Mouse (Mus musculus) midbrain, embryonic 13.5 days (tissue): ENCODE results near the gene Colgalt2. TPM values are rescaled to one million over a fixed set of nuclear protein-coding genes. Genes with fewer than 3 reads are reported as not detected.
A peak's percentile ranks its signal among the peaks of the same experiment; 100 is the strongest.

Source experiments
- ATAC-seq: fragments of 200-750 bp; cut with Nextera tagmentation; 2 replicates; pipeline ENCODE4 v1.8.0; 2017; ENCODE audit warnings: mild to moderate bottlenecking, moderate TSS enrichment, moderate library complexity
- H3K27ac ChIP-seq: fragments of 300-500 bp; sonication (generic); 2 replicates; pipeline ENCODE4 v1.5.1; 2015; ENCODE audit warnings: inconsistent platforms, mild to moderate bottlenecking, moderate library complexity
- H3K27me3 ChIP-seq: fragments of 300-500 bp; sonication (generic); 2 replicates; pipeline ENCODE4 v1.6.1; 2015; ENCODE audit warnings: mild to moderate bottlenecking, inconsistent platforms
- H3K36me3 ChIP-seq: fragments of 300-500 bp; sonication (generic); 2 replicates; pipeline ENCODE4 v1.6.1; 2015; ENCODE audit warnings: mild to moderate bottlenecking, inconsistent platforms
- H3K4me1 ChIP-seq: fragments of 300-500 bp; sonication (generic); replicated peaks from 2 replicates; pipeline ENCODE4 v1.6.1; 2015; ENCODE audit warnings: inconsistent platforms
- H3K4me2 ChIP-seq: fragments of 300-500 bp; sonication (generic); replicated peaks from 2 replicates; pipeline ENCODE4 v1.6.1; 2015; ENCODE audit warnings: moderate library complexity, mild to moderate bottlenecking, inconsistent platforms
- H3K4me3 ChIP-seq: fragments of 300-500 bp; sonication (generic); replicated peaks from 2 replicates; pipeline ENCODE4 v1.5.1; 2015; ENCODE audit warnings: mild to moderate bottlenecking, inconsistent platforms
- H3K9ac ChIP-seq: fragments of 300-500 bp; sonication (generic); replicated peaks from 2 replicates; pipeline ENCODE4 v1.6.1; 2015; ENCODE audit warnings: mild to moderate bottlenecking, inconsistent platforms
- H3K9me3 ChIP-seq: fragments of 300-500 bp; sonication (generic); 2 replicates; pipeline ENCODE4 v1.6.1; 2016; ENCODE audit warnings: mild to moderate bottlenecking, inconsistent platforms
- WGBS: fragments of 180-500 bp; shearing (Covaris S2); methylation state at CpG from one replicate; pipeline ENCODE4 v1.1.7; 2015; 5-methylcytosine and 5-hydroxymethylcytosine counted together
- polyA plus RNA-seq: library from polyadenylated mRNA; unstranded; fragments of >200 nt; fragmentation: Nextera tagmentation; extraction: Ambion mirVana; gene quantifications from 2 replicates; pipeline ENCODE4 v1.2.1, GENCODE M21; 2015

Colgalt2 gene
- polyA plus RNA-seq, 1 experiment from 2014 or later: 2.2 TPM

DNA sequence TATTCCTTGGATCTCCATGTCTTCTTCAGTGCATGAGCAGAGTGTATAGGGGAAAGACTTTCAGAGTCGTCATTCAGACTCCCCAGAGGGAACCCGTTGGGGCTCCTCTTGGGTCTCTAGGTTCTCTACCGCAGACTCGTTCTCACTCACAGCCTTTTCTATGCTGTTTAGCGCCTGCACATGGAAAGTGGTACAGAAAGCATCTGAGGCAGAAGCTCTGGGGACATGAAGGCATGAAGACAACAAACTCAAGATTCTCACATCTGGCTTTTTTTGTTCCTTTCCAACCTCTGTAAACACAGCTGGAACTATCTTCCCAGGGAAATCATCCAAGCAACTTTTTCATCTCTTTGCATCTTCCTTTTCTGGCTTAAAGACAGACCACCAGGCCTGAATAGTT, 106.5 kb downstream of the Colgalt2 start:
- Histone ChIP-seq H3K36me3 (no peaks in the 10 kb centered on the region), H3K9ac (no peak overlapping the region), H3K4me1 (no peaks in the 10 kb centered on the region), H3K9me3 (no peaks in the 10 kb centered on the region), H3K4me2 (no peak overlapping the region), H3K27ac (no peak overlapping the region), H3K4me3 (no peak overlapping the region), H3K27me3 (no peaks in the 10 kb centered on the region)
- ATAC-seq: no peak
- 94% methylated on average over 5 of the region's 5 CpGs for whole genome bisulfite sequencing

- no peaks in the 10 kb centered on the region for H3K27me3 ChIP-seq
- H3K36me3 ChIP-seq: no peaks in the 10 kb centered on the region
- H3K27ac ChIP-seq: no peak overlapping the region
- no peaks in the 10 kb centered on the region for H3K9me3 ChIP-seq
- 93% methylated on average over 7 of the region's 7 CpGs for WGBS
- H3K4me1 ChIP-seq: no peaks in the 10 kb centered on the region
- H3K4me2 ChIP-seq: no peak overlapping the region
- no peak for ATAC-seq
- H3K9ac ChIP-seq: no peak overlapping the region
- H3K4me3 ChIP-seq: no peak overlapping the region
Observed at GRCm38 (mm10) chr1:152506726-152507125, 107.1 kb downstream of the Colgalt2 start.

DNA sequence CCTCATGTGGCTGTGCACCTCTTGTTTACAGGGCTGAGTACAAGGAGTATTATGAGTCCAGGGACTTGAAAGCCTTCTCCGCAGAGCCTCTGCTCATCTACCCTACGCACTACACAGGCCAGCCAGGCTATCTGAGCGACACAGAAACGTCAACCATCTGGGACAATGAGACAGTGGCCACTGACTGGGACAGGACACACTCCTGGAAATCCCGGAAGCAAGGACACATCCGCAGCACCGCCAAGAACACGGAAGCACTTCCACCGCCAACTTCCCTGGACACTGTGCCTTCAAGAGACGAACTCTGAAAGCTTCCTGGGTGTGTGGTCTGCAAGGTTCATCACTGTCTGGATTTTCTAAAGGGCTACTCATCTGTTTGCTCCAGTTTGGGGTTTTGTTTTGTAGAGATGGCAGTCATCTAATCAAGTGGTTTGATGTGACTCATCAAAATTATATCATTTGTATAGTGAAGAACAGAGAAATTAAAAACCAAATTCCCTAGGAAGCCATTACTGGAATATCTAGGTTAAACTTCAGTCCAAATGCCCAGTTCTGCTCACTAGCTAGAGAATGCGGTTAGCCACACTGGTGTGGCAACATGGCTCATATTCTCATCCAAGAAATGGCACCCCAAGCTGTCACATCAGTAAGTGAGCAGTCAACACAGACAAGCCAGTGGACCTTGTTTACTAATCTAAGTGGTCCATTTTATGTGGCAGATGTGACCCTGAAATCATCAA, 109.0 kb downstream of the Colgalt2 start:
- 90% methylated on average over 11 of the region's 11 CpGs for WGBS
- H3K9ac ChIP-seq: no peak overlapping the region
- no peaks in the 10 kb centered on the region for H3K9me3 ChIP-seq
- no peaks in the 10 kb centered on the region for H3K36me3 ChIP-seq
- no peaks in the 10 kb centered on the region for H3K27me3 ChIP-seq
- ATAC-seq: no peak
- H3K27ac ChIP-seq: no peak overlapping the region
- H3K4me1 ChIP-seq: no peaks in the 10 kb centered on the region
- no peak overlapping the region for H3K4me2 ChIP-seq
- H3K4me3 ChIP-seq: no peak overlapping the region

DNA sequence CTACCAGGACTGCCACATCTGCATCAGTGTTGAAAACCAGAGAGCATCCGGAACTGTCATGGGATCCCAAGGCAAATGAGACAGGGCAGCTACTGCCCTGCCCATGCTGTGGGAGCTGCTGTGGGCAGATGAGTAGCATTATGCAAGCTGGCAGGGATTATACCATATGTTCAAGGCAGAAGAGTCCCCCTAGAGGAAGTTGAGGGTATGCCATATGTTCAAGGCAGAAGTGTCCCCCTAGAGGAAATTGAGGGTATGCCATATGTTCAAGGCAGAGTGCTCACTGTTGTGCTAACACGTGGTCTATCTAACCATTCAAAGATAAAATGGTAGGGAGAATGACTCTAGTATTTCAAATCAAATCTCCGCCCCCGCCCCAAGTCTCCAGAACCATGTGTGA, 111.6 kb downstream of the Colgalt2 start:
- Histone ChIP-seq H3K9ac (no peak overlapping the region), H3K9me3 (no peaks in the 10 kb centered on the region), H3K4me3 (no peak overlapping the region), H3K4me1 (peaks cover 4% of the 10 kb centered on the region; the same call in 1 of the 2 replicates), H3K27ac (no peak overlapping the region), H3K36me3 (no peaks in the 10 kb centered on the region), H3K4me2 (no peak overlapping the region), H3K27me3 (no peaks in the 10 kb centered on the region)
- ATAC-seq: no peak
- WGBS: 79% methylated on average over 4 of the region's 4 CpGs

- H3K36me3 ChIP-seq: peaks cover 5% of the 10 kb centered on the region; the same call in 1 of the 2 replicates
- H3K9me3 ChIP-seq: no peaks in the 10 kb centered on the region
- WGBS: 67% methylated on average over 4 of the region's 4 CpGs
- H3K27ac ChIP-seq: peak overlapping the region; percentile 22; the same call in 1 of the 2 replicates
- peaks cover 4% of the 10 kb centered on the region; the same call in 1 of the 2 replicates for H3K4me1 ChIP-seq
- no peak overlapping the region for H3K4me2 ChIP-seq
- no peaks in the 10 kb centered on the region for H3K27me3 ChIP-seq
- no peak overlapping the region for H3K4me3 ChIP-seq
- ATAC-seq: no peak
- H3K9ac ChIP-seq: no peak overlapping the region
Observed at GRCm38 (mm10) chr1:152514256-152514655, 114.6 kb downstream of the Colgalt2 start.

- Histone ChIP-seq H3K9me3 (no peaks in the 10 kb centered on the region), H3K4me1 (peaks cover 4% of the 10 kb centered on the region; the same call in 1 of the 2 replicates), H3K27me3 (no peaks in the 10 kb centered on the region), H3K4me3 (no peak overlapping the region), H3K9ac (no peak overlapping the region), H3K27ac (no peak overlapping the region), H3K4me2 (no peak overlapping the region), H3K36me3 (peaks cover 5% of the 10 kb centered on the region; the same call in 1 of the 2 replicates)
- no peak for ATAC-seq
- WGBS: 88% methylated on average over 4 of the region's 4 CpGs
Observed at GRCm38 (mm10) chr1:152517057-152517570, 117.5 kb downstream of the Colgalt2 start.

- ATAC-seq: no peak
- 93% methylated on average over 8 of the region's 8 CpGs for WGBS
- no peak overlapping the region for H3K4me2 ChIP-seq
- peaks cover 4% of the 10 kb centered on the region; the same call in 1 of the 2 replicates for H3K4me1 ChIP-seq
- H3K36me3 ChIP-seq: peaks cover 5% of the 10 kb centered on the region; the same call in 1 of the 2 replicates
- H3K4me3 ChIP-seq: no peak overlapping the region
- no peaks in the 10 kb centered on the region for H3K27me3 ChIP-seq
- no peaks in the 10 kb centered on the region for H3K9me3 ChIP-seq
- no peak overlapping the region for H3K27ac ChIP-seq
- no peak overlapping the region for H3K9ac ChIP-seq
Observed at GRCm38 (mm10) chr1:152518971-152519370, 119.3 kb downstream of the Colgalt2 start.

DNA sequence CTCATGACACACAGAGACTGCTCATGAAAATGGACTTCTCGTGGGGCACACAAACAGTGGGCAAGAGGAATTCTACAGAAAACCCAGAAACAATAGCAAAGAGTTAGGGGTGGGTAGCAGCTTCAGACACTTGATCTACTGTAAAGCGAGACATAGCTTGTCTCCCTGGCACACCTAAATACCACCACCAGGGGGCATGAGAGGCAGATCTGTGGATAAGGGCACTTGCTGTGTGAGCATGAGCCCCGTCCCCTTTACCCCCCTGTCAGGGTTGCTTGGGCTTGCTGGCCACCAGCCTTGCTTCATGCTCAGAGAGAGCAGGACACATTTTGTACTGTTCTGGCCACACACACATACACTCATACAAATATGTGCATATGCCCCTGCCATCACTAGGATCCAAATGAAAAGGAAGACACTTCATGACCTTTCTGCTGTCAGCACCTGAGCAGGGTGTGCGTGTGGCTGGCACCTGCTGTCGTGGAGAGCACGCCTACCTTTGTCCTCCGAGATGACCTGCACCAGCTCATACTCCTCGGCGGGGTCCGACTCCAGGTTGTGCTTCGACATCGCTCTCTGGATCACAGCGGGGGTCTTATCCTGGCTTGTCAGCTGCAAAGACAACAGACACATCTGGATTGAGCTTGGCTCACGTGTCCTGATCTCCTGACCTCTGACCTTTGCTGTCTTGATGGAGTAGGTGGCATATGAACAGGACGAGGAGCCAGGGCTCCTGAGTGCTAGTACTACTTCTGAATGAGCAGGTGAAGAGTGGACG, 121.4 kb downstream of the Colgalt2 start:
- Histone ChIP-seq H3K36me3 (peaks cover 5% of the 10 kb centered on the region; the same call in 1 of the 2 replicates), H3K27ac (no peak overlapping the region), H3K4me2 (no peak overlapping the region), H3K27me3 (no peaks in the 10 kb centered on the region), H3K4me3 (no peak overlapping the region), H3K9ac (no peak overlapping the region), H3K9me3 (no peaks in the 10 kb centered on the region), H3K4me1 (peaks cover 5% of the 10 kb centered on the region; the same call in 1 of the 2 replicates)
- ATAC-seq: 0 out of 2 replicates have a peak, but pooled peaks have one; percentile 40
- WGBS: 72% methylated on average over 16 of the region's 16 CpGs

DNA sequence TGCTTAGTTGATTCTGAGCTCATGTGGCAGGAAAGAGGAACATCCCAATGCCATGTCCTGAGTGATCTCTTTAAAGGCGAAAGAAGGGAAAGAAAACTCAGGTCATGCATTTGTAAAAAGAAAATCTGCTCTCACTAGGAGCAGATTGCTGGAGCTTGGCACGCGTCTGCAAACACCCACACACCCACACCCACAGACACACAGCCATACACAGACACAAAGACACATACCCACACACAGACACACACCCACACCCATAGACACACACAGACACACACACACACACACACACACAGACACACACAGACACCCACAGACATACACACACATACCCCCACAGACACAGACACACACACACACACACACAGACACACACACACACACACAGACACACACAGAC, 122.6 kb downstream of the Colgalt2 start:
- Histone ChIP-seq H3K27ac (no peak overlapping the region), H3K36me3 (peaks cover 5% of the 10 kb centered on the region; the same call in 1 of the 2 replicates), H3K9me3 (no peaks in the 10 kb centered on the region), H3K9ac (no peak overlapping the region), H3K4me1 (peaks cover 5% of the 10 kb centered on the region; the same call in 1 of the 2 replicates), H3K4me3 (no peak overlapping the region), H3K4me2 (no peak overlapping the region), H3K27me3 (no peaks in the 10 kb centered on the region)
- no peak for ATAC-seq
- 90% methylated on average over 3 of the region's 3 CpGs for WGBS

- Histone ChIP-seq H3K4me3 (no peak overlapping the region), H3K9me3 (no peaks in the 10 kb centered on the region), H3K4me1 (peaks cover 5% of the 10 kb centered on the region; the same call in 1 of the 2 replicates), H3K27me3 (no peaks in the 10 kb centered on the region), H3K4me2 (no peak overlapping the region), H3K27ac (no peak overlapping the region), H3K9ac (no peak overlapping the region), H3K36me3 (peaks cover under 1% of the 10 kb centered on the region; the same call in 1 of the 2 replicates)
- WGBS: 90% methylated on average over 11 of the region's 11 CpGs
- ATAC-seq: no peak
Observed at GRCm38 (mm10) chr1:152523292-152523691, 123.7 kb downstream of the Colgalt2 start.

DNA sequence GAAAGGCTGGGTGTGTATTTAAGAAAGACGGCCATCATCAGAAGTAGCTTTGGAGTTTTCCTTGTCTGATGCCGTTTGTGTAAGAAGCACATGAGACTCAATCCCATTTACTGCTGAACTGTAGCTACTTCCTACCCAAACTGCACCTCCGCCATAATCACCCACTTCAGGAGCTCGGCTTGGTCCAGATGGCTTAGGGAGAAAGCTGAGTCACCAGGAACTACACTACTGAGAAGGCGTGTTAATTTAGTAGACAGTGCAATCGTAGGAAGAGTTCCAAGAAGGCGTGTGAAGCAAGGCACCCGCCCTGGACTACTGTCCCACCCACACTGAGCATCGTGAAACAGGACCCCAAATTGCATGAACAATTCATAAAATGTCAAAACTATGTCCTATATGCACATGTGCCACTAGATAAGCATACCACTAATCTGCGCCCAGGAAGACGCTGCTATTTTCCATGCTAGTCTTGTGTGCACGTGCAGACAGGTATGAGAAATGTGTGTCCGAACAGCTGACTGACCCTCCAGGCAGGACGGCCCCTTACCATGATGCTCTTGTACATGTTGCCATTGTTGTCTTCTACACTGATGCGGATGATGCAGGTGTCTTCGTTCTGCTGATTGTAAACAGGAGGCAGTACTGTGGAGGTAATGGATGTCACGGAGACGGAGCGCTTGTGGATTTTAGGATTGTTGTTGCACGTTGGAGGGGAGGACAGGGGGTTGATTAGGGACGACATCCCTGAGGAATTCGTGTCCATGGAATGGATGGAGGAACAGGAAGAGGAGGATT, 124.7 kb downstream of the Colgalt2 start:
- H3K4me1 ChIP-seq: peaks cover 5% of the 10 kb centered on the region; the same call in 1 of the 2 replicates
- no peaks in the 10 kb centered on the region for H3K9me3 ChIP-seq
- H3K4me2 ChIP-seq: no peak overlapping the region
- no peak overlapping the region for H3K4me3 ChIP-seq
- H3K36me3 ChIP-seq: no peaks in the 10 kb centered on the region
- no peaks in the 10 kb centered on the region for H3K27me3 ChIP-seq
- H3K27ac ChIP-seq: no peak overlapping the region
- ATAC-seq: no peak
- H3K9ac ChIP-seq: no peak overlapping the region
- WGBS: 91% methylated on average over 22 of the region's 22 CpGs
